ENCODE assay signal across 15 mouse cellular contexts in genomic region chr16:96087001-96087400, GRCm38 (mm10). TPM values are rescaled to one million over a fixed set of nuclear protein-coding genes. Genes with fewer than 3 reads are reported as not detected.
A peak's percentile ranks its signal among the peaks of the same experiment; 100 is the strongest.
DNase-seq lines count a peak whose midpoint lies in the region; ATAC-seq and TF ChIP-seq lines count a peak whose summit lies in the region.
"Had no signal": no experiment of that assay in that cellular context is flagged by ENCODE, and none has a peak within 500 bp of the region (broad histone marks: within the 10 kb centered on the region; RNA-seq: fewer than 3 reads in every experiment).

No protein-coding gene starts in this region.

- H3K36me3 ChIP-seq in forebrain, postnatal 0 days (ENCODE audit: insufficient read depth) = no peaks in the 10 kb centered on the region
- H3K36me3 ChIP-seq: hindbrain, embryonic 12.5 days; kidney, embryonic 15.5 days; limb, embryonic 13.5 days had no signal

- no peaks in the 10 kb centered on the region for H3K4me1 ChIP-seq in forebrain, postnatal 0 days (ENCODE audit: insufficient read depth)
- H3K4me1 ChIP-seq: hindbrain, embryonic 12.5 days had no signal

- H3K9ac ChIP-seq in forebrain, postnatal 0 days = no peak overlapping the region
- H3K9ac ChIP-seq: hindbrain, embryonic 12.5 days; kidney, embryonic 15.5 days; limb, embryonic 13.5 days had no signal

- DNase-seq in A20 (ENCODE audit: low read depth, low spot score) = peak; percentile 91
- DNase-seq in induced T-regulatory cell, adult 2 months (ENCODE audit: low read depth) = peak; percentile 81
- DNase-seq in spleen, postnatal 36 days (ENCODE audit: low spot score in 2 of 2) = peak; percentile 94 to 95
- DNase-seq in gastrocnemius, postnatal 25 days = no peak
- no peak for DNase-seq in adrenal gland, postnatal 4 days (ENCODE audit: low spot score in 2 of 2)
- DNase-seq in frontal cortex, postnatal 10 days (ENCODE audit: low spot score in 2 of 2) = no peak
- no peak for DNase-seq in forebrain, postnatal 0 days
- DNase-seq: adrenal gland, adult 2 months; layer of hippocampus, adult 9-11 months had no signal

- no peak for TF ChIP-seq CTCF in forebrain, postnatal 0 days (IDR thresholded peaks at IDR 0.05; ENCODE audit: low read depth)

- H3K4me3 ChIP-seq in forebrain, postnatal 0 days (ENCODE audit: low read depth, low read length) = no peak overlapping the region
- H3K4me3 ChIP-seq: erythroblast, embryonic 14.5 days; hindbrain, embryonic 12.5 days; kidney, embryonic 15.5 days; limb, embryonic 13.5 days had no signal

- H3K9me3 ChIP-seq in forebrain, postnatal 0 days (ENCODE audit: low read length) = no peaks in the 10 kb centered on the region
- H3K9me3 ChIP-seq: hindbrain, embryonic 12.5 days; kidney, embryonic 15.5 days; limb, embryonic 13.5 days had no signal

- no peaks in the 10 kb centered on the region for H3K27me3 ChIP-seq in forebrain, postnatal 0 days (ENCODE audit: insufficient read depth, low read length)
- H3K27me3 ChIP-seq: hindbrain, embryonic 12.5 days; kidney, embryonic 15.5 days; limb, embryonic 13.5 days had no signal

- peak; percentile 19 for ATAC-seq in CD4-positive, CD25-positive, alpha-beta regulatory T cell, adult 4 months
- ATAC-seq in forebrain, postnatal 0 days = no peak

- 74% methylated on average over 12 of the region's 12 CpGs for WGBS in forebrain, postnatal 0 days

- no peak overlapping the region for H3K27ac ChIP-seq in forebrain, postnatal 0 days (ENCODE audit: low read depth, low read length)
- H3K27ac ChIP-seq: hindbrain, embryonic 12.5 days; kidney, embryonic 15.5 days; limb, embryonic 13.5 days had no signal

- H3K4me2 ChIP-seq in forebrain, postnatal 0 days (ENCODE audit: low read depth) = no peak overlapping the region
- H3K4me2 ChIP-seq: heart, embryonic 11.5 days; hindbrain, embryonic 12.5 days; kidney, embryonic 15.5 days; limb, embryonic 13.5 days had no signal

RNA-seq across cellular contexts. Expression of gene Brwd1, which starts 4.7 kb away (rescaled TPM):
- 10 to 100 TPM; 54.9 to 60.0 TPM for polyA plus RNA-seq in CD4-positive, CD25-positive, alpha-beta regulatory T cell, adult 4 months (2017; shearing (Covaris generic))
- total RNA-seq in gastrocnemius, postnatal 25 days (2021) = 10 to 100 TPM; 59.2 to 63.4 TPM
- total RNA-seq in adrenal gland, postnatal 4 days (2021) = 100 to 1,000 TPM in 1 of 2 experiments, 10 to 100 TPM in 1; 83.2 to 103 TPM
- 151 and 196 TPM in 2 replicates for total RNA-seq in forebrain, postnatal 0 days (2014; rRNA removed)
- 122 and 145 TPM in 2 replicates for polyA plus RNA-seq in forebrain, postnatal 0 days (2015; fragmentation: Nextera tagmentation; extraction: Ambion mirVana)

RNA-seq across cellular contexts. Expression of gene Hmgn1, which starts 40.5 kb away (rescaled TPM):
- polyA plus RNA-seq in CD4-positive, CD25-positive, alpha-beta regulatory T cell, adult 4 months (2017; shearing (Covaris generic)) = 10 to 100 TPM; 62.4 to 79.5 TPM
- 10 to 100 TPM; 30.2 to 38.5 TPM for total RNA-seq in gastrocnemius, postnatal 25 days (2021)
- 100 to 1,000 TPM; 270 to 285 TPM for total RNA-seq in adrenal gland, postnatal 4 days (2021)
- total RNA-seq in forebrain, postnatal 0 days (2014; rRNA removed) = 141 and 166 TPM in 2 replicates
- polyA plus RNA-seq in forebrain, postnatal 0 days (2015; fragmentation: Nextera tagmentation; extraction: Ambion mirVana) = 241 and 247 TPM in 2 replicates

RNA-seq across cellular contexts. Expression of gene Wrb, which starts 58.2 kb away (rescaled TPM):
- polyA plus RNA-seq in CD4-positive, CD25-positive, alpha-beta regulatory T cell, adult 4 months (2017; shearing (Covaris generic)) = 10 to 100 TPM; 19.1 to 21.4 TPM
- total RNA-seq in gastrocnemius, postnatal 25 days (2021) = 1 to 10 TPM; 9.5 to 9.8 TPM
- 10 to 100 TPM; 31.5 to 31.9 TPM for total RNA-seq in adrenal gland, postnatal 4 days (2021)
- total RNA-seq in forebrain, postnatal 0 days (2014; rRNA removed) = 178 and 180 TPM in 2 replicates
- polyA plus RNA-seq in forebrain, postnatal 0 days (2015; fragmentation: Nextera tagmentation; extraction: Ambion mirVana) = 157 and 193 TPM in 2 replicates

Comparison
In these comparisons a context has a peak if more than half of its experiments do, and no peak if none do; other contexts are left out.
1. DNase-seq: peak in A20 (single experiment), induced T-regulatory cell, adult 2 months (single experiment) and spleen, postnatal 36 days (2 of 2); none in gastrocnemius, postnatal 25 days (single experiment), adrenal gland, postnatal 4 days (0 of 2), frontal cortex, postnatal 10 days (0 of 2) and forebrain, postnatal 0 days (single experiment).